Mouse (Mus musculus) testis, adult 2 months (tissue): ENCODE data around the gene Fam53b.

Source experiments
- CTCF ChIP-seq: fragments of 200-500 bp; IDR thresholded peaks from 2 replicates; pipeline ENCODE4 v1.5.1; 2012; ENCODE audit warnings: low read depth, mild to moderate bottlenecking, inconsistent platforms, low read length, moderate library complexity; ENCODE audit not compliant: control insufficient read depth, insufficient read depth, insufficient replicate concordance
- POLR2A ChIP-seq: fragments of 200-500 bp; IDR thresholded peaks from 2 replicates; pipeline ENCODE4 v1.6.1; 2012; ENCODE audit warnings: low read depth, mild to moderate bottlenecking, inconsistent platforms, low read length, moderate library complexity; ENCODE audit not compliant: control insufficient read depth

DNA sequence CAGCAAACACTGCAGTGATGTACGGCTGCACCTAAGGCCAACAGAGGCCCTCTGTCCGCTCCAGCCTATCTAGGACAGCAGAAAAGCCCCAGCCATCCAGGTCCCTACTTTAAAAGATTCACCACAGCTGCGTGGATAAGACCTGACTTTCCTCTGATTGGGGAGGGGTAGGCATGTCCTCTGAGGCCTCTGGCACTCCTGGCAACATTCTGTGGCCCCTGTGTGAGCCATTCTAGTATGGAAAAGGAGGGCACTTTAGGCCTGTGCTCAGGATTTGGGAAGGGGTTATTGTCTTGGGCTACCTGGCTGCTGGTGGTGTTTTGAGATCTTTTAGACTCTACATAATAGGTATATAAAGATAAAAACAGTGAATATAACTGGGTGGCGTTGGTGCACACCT, 147.2 kb downstream of the Fam53b start:
- TF ChIP-seq CTCF (no peak), POLR2A (no peak)
